Mouse (Mus musculus) brain, embryonic 14.5 days (tissue): ENCODE measurements at regions not wholly inside any gene's neighbourhood (a gene's known extent, or its start where the extent isn't known, plus 50 kb on each side); places are given as distances from the start of the nearest gene placed in this dataset.

Experiments
- DNase-seq: peaks from one replicate; pipeline ENCODE4 v3.0.0-alpha.2; 2011; ENCODE audit warnings: low read depth
- CTCF ChIP-seq: fragments of 200-500 bp; IDR thresholded peaks from 2 replicates; pipeline ENCODE4 v1.5.1; 2012; ENCODE audit warnings: inconsistent platforms, mild to moderate bottlenecking, moderate library complexity, borderline replicate concordance; ENCODE audit not compliant: insufficient read depth, insufficient read length; ENCODE audit errors: extremely low read depth
- POLR2A ChIP-seq: fragments of 200-500 bp; IDR thresholded peaks from 2 replicates; pipeline ENCODE4 v1.6.1; 2012; ENCODE audit warnings: mild to moderate bottlenecking, inconsistent platforms, borderline replicate concordance; ENCODE audit not compliant: poor library complexity, insufficient read depth, insufficient read length, severe bottlenecking; ENCODE audit errors: extremely low read depth

- TF ChIP-seq POLR2A (no peak), CTCF (no peak)
Measured at GRCm38 (mm10) chr17:61520087-61520486, 1361.0 kb downstream of the Efna5 start.

GRCm38 (mm10) chr17:61515059-61515458, 1366.1 kb downstream of the Efna5 start:
- DNase-seq, result no peak
- TF ChIP-seq POLR2A (no peak), CTCF (no peak)

More at GRCm38 (mm10) chr17:61520087-61520486, 1361.0 kb downstream of the Efna5 start:
- DNase-seq, result no peak

GRCm38 (mm10) chr17:61513433-61513832, 1367.7 kb downstream of the Efna5 start:
- peak; percentile 84 for DNase-seq
- no peak for TF ChIP-seq CTCF
- TF ChIP-seq POLR2A, result no peak

- no peak for DNase-seq
- TF ChIP-seq POLR2A (no peak), CTCF (no peak)
Measured at GRCm38 (mm10) chr17:61495261-61495660, 1385.9 kb downstream of the Efna5 start.

- TF ChIP-seq CTCF (no peak), POLR2A (no peak)
- DNase-seq, result no peak
Measured at GRCm38 (mm10) chr17:61477457-61477856, 1403.7 kb downstream of the Efna5 start.

GRCm38 (mm10) chr17:61474405-61474804, 1406.7 kb downstream of the Efna5 start:
- TF ChIP-seq CTCF (no peak), POLR2A (no peak)
- no peak for DNase-seq

- peak; percentile 2 for DNase-seq
- TF ChIP-seq CTCF (no peak), POLR2A (no peak)
Measured at GRCm38 (mm10) chr17:61452943-61453342, 1428.2 kb downstream of the Efna5 start.

- DNase-seq, result no peak
- no peak for TF ChIP-seq CTCF
- TF ChIP-seq POLR2A, result no peak
Measured at GRCm38 (mm10) chr17:61426846-61427245, 1454.3 kb downstream of the Efna5 start.
